Mouse (Mus musculus) embryonic stem cell, embryonic (primary cell): Measurements from ENCODE around the gene Galns.

Experiments
- CTCF ChIA-PET, 4 experiments: fragments of 300-600 bp in 2 of 4; fragments of 350-600 bp in 2 of 4; sonication (Branson Sonifier 250); formaldehyde crosslinking; loops; one replicate each; lab custom pipeline; 2022; ENCODE audit warnings: inconsistent platforms in 2 of 4; lab: Charles Lee
- POLR2A ChIA-PET, 4 experiments: fragments of 300-600 bp in 2 of 4; fragments of 350-600 bp in 2 of 4; sonication (Branson Sonifier 250); formaldehyde crosslinking; loops; one replicate each; lab custom pipeline; 2022; ENCODE audit warnings: antibody characterized with exemption in 4 of 4, inconsistent platforms in 1 of 4; lab: Charles Lee

The Galns gene

GRCm38 (mm10) chr8:122639521-122640248, 28.4 kb upstream of the Galns start:
- POLR2A ChIA-PET, result interaction anchor here in 1 of 4 experiments (0.8 to 1.7 kb wide), 2 partner anchors 20 to 65 kb away, joined by 4 read pairs; no protein-coding TSS in a partner anchor
- CTCF ChIA-PET, result interaction anchor here (0.7 to 1.2 kb wide), 5 partner anchors 11 to 212 kb away, joined by 3 to 5 read pairs (median 4); no protein-coding TSS in a partner anchor

GRCm38 (mm10) chr8:122638601-122639000, 27.3 kb upstream of the Galns start:
- CTCF ChIA-PET, result interaction anchor here (0.6 to 1.5 kb wide), 6 partner anchors 20 to 1429 kb away, joined by 3 to 5 read pairs (median 4); no protein-coding TSS in a partner anchor
- POLR2A ChIA-PET, result interaction anchor here in 2 of 4 experiments (0.6 to 0.8 kb wide), 2 partner anchors 64 to 486 kb away, joined by 3 to 4 read pairs; no protein-coding TSS in a partner anchor

DNA sequence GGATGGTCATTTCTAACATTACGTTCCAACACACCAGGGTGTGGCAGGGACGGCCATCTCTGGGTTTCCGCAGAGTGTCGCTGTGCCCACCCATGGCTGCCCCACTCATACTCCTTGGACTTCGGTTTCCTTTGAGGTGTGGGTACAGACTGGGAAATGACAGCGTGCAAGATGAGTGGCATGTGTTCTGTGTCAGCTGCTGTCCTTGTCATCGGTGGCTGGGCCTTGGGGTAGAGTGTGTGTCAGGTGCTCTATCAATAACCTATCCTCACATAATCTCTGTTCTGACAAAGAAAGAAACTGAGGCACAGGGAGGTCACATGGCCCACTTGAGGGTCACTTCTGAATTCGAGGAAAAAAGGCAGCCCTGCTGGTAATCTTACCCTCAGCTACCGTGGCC, 26.0 kb upstream of the Galns start:
- POLR2A ChIA-PET, result interaction anchor here in 1 of 4 experiments (0.9 to 1.1 kb wide), 2 partner anchors 40 to 62 kb away, joined by 3 read pairs; no protein-coding TSS in a partner anchor

DNA sequence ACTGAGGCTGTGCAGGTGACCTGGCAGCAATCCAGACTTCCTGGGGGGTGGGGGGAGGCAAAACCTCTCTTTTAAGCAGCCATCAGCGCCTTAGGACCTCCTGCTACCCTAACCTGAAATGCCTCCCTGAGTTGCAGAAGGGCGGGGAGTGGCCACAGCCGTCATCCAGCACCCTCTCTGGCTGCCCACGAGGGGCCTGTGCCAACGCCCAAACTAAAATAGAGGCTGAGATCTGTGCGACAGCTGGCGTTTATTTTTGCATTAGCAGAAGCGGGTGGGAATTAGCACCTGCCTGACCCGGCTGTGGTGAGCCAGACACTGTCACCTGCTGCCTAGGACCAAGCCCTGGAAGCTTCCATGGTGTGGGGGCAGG, 25.5 kb upstream of the Galns start:
- POLR2A ChIA-PET, result interaction anchor here in 1 of 4 experiments (0.6 to 1.6 kb wide), 4 partner anchors 14 to 353 kb away, joined by 3 to 6 read pairs (median 3); partner anchors contain the start of genes Galns and Pabpn1l
- CTCF ChIA-PET, result no interaction called here

More for the DNA sequence above, 26.0 kb upstream of the Galns start:
- CTCF ChIA-PET, result no interaction called here

- POLR2A ChIA-PET, result interaction anchor here in 3 of 4 experiments (0.6 to 1.6 kb wide), 7 partner anchors 10 to 598 kb away, joined by 3 to 6 read pairs (median 3); partner anchors contain the start of genes Galns (in 1 of the 3) and Pabpn1l (in 1 of the 3)
Measured at GRCm38 (mm10) chr8:122635878-122636802, 24.9 kb upstream of the Galns start.

GRCm38 (mm10) chr8:122633205-122633604, 21.9 kb upstream of the Galns start:
- POLR2A ChIA-PET, result interaction anchor here in 2 of 4 experiments (0.6 to 1.3 kb wide), 4 partner anchors 9 to 1440 kb away, joined by 3 to 4 read pairs (median 3); partner anchors contain the start of gene Def8 (in 1 of the 2)
- CTCF ChIA-PET, result interaction anchor here in 1 of 4 experiments (0.6 kb wide), 1 partner anchor 333 kb away, joined by 3 read pairs; no protein-coding TSS in a partner anchor

More at GRCm38 (mm10) chr8:122635878-122636802, 24.9 kb upstream of the Galns start:
- CTCF ChIA-PET, result interaction anchor here (0.6 to 1.2 kb wide), 6 partner anchors 23 to 633 kb away, joined by 3 to 7 read pairs (median 4); partner anchors contain the start of gene Cdt1 (in 1 of the 4)

GRCm38 (mm10) chr8:122632134-122632533, 20.9 kb upstream of the Galns start:
- POLR2A ChIA-PET, result interaction anchor here in 2 of 4 experiments (0.7 to 1.4 kb wide), 8 partner anchors 10 to 569 kb away, joined by 3 to 6 read pairs (median 4); partner anchors contain the start of gene Cdt1 (in 1 of the 2)
- CTCF ChIA-PET, result interaction anchor here in 2 of 4 experiments (0.7 to 1.6 kb wide), 2 partner anchors 28 to 263 kb away, joined by 3 to 4 read pairs; no protein-coding TSS in a partner anchor

- ChIA-PET CTCF (interaction anchor here (0.6 to 1.5 kb wide), 4 partner anchors 12 to 402 kb away, joined by 3 to 9 read pairs (median 5); no protein-coding TSS in a partner anchor), POLR2A (interaction anchor here in 2 of 4 experiments (0.6 to 1.1 kb wide), 5 partner anchors 8 to 438 kb away, joined by 3 to 4 read pairs (median 3); partner anchors contain the start of gene Pabpn1l (in 1 of the 2))
Measured at GRCm38 (mm10) chr8:122630696-122631095, 19.4 kb upstream of the Galns start.

GRCm38 (mm10) chr8:122629388-122629787, 18.1 kb upstream of the Galns start:
- CTCF ChIA-PET, result interaction anchor here in 2 of 4 experiments (0.6 to 1.5 kb wide), 3 partner anchors 10 to 44 kb away, joined by 3 to 5 read pairs (median 3); no protein-coding TSS in a partner anchor
- POLR2A ChIA-PET, result interaction anchor here in 1 of 4 experiments (0.9 kb wide), 1 partner anchor 11 kb away, joined by 5 read pairs; no protein-coding TSS in a partner anchor

- ChIA-PET CTCF (interaction anchor here in 3 of 4 experiments (0.5 to 1.3 kb wide), 6 partner anchors 9 to 727 kb away, joined by 3 read pairs; no protein-coding TSS in a partner anchor), POLR2A (interaction anchor here in 2 of 4 experiments (0.6 to 1.3 kb wide), 4 partner anchors 15 to 211 kb away, joined by 3 to 4 read pairs (median 4); partner anchors contain the start of genes Galns (in 1 of the 2) and Trappc2l (in 1 of the 2))
Measured at GRCm38 (mm10) chr8:122626896-122627295, 15.6 kb upstream of the Galns start.

GRCm38 (mm10) chr8:122625811-122626210, 14.5 kb upstream of the Galns start:
- POLR2A ChIA-PET, result interaction anchor here in 2 of 4 experiments (0.5 to 1.3 kb wide), 5 partner anchors 10 to 129 kb away, joined by 3 to 5 read pairs (median 3); no protein-coding TSS in a partner anchor
- CTCF ChIA-PET, result interaction anchor here (0.6 to 1.9 kb wide), 8 partner anchors 8 to 874 kb away, joined by 3 to 6 read pairs (median 3); partner anchors contain the start of gene Galns (in 1 of the 4)

DNA sequence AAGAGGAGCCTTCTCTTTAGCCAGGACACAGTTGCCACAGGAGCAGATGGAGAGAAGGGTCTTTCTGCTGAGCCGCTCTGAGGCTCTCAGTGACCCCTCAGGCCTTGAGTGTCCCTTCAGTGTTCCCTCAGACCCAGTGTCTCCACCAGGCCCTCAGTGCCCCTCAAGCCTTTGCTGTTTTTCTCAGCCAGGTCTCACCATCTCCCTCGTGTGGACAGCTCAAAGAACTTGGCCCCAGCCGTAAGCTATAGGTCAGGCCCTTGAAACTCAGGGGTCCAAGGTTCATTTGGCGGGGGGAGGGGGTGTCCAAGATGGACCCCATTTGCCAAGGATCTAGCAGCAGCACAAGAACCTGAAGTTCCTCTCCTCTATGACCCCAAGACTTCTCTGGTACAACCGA, 13.4 kb upstream of the Galns start:
- CTCF ChIA-PET, result interaction anchor here in 3 of 4 experiments (0.5 to 1.9 kb wide), 14 partner anchors 14 to 873 kb away, joined by 3 to 6 read pairs (median 3); partner anchors contain the start of genes Galns (in 1 of the 3) and Trappc2l (in 1 of the 3)
- POLR2A ChIA-PET, result interaction anchor here in 3 of 4 experiments (0.7 to 2.2 kb wide), 4 partner anchors 13 to 206 kb away, joined by 3 to 6 read pairs (median 3); partner anchors contain the start of genes Galns (in 2 of the 3) and Trappc2l (in 2 of the 3)

DNA sequence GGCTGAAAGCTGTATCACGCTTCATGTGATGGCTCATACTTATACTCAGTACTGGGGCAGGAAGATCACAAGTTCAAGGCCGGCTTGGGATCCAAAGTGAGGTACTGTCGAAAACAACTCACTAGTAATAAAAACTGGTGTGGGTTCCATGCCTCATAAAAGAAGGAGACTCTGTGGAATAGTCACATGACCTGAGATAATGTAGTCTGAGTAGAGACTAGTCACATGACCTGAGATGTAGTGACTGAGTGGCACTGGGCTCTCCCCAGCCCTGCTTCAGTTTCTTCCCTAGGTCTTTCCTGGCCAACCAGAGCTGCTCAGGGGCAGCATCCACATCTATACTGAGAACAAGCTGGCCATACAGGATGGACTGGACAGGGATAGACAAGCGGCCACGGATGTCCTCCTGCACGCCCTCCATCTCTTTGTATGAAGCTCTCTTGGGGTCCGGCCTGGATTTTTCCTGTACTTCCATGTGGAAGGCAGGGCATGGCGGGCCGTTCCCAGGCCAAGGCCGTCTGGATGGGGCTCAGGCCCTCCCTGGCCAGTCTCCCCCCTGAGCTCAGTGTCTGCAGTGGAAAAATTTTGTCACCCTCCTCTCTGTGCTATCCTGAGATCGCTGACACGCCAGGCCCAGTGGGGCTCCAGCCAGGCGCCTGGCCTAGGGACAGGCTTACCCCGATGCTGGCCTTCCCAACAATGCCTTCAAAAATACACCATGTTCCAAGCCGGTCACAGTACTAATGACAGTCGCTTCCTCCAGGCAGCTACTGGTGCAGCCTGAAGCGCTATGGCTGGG, 12.8 kb upstream of the Galns start:
- CTCF ChIA-PET, result interaction anchor here in 3 of 4 experiments (0.5 to 1.9 kb wide), 12 partner anchors 13 to 1095 kb away, joined by 3 to 8 read pairs (median 4); partner anchors contain the start of genes Galns (in 1 of the 3) and Trappc2l (in 1 of the 3)
- POLR2A ChIA-PET, result interaction anchor here in 3 of 4 experiments (0.7 to 2.2 kb wide), 3 partner anchors 12 to 206 kb away, joined by 3 to 6 read pairs (median 3); partner anchors contain the start of genes Galns (in 2 of the 3) and Trappc2l (in 2 of the 3)

DNA sequence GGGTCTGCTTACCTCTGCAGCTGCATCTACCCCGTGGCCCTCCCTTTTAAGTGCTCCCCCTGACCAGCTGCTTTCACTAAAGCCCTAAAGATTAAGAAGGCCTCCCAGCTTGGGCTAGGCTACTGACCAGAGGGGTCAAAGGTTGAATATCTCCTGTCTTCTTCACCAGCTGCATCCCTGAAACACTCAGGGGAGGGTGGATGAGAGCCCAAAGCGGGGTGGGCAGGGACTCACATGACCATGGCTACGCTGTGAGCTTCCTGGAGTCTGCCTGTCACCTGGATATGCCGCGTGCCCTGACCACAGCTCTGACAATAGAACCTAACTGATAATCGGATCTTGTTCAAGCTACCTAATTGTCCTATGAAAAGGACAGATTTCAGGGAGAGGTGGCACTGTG, 11.5 kb upstream of the Galns start, which contains the start of gene Pabpn1l:
TSS of gene Pabpn1l (minus strand) at position 13 of the 400 bp plus-strand sequence.
- POLR2A ChIA-PET, result interaction anchor here in 2 of 4 experiments (1.2 to 2.2 kb wide), 4 partner anchors 8 to 48 kb away, joined by 3 to 6 read pairs (median 5); partner anchors contain the start of genes Galns (in 1 of the 2) and Trappc2l (in 1 of the 2)
- CTCF ChIA-PET, result interaction anchor here (0.6 to 1.5 kb wide), 6 partner anchors 11 to 190 kb away, joined by 3 to 7 read pairs (median 4); partner anchors contain the start of genes Galns (in 1 of the 4) and Trappc2l (in 1 of the 4)

DNA sequence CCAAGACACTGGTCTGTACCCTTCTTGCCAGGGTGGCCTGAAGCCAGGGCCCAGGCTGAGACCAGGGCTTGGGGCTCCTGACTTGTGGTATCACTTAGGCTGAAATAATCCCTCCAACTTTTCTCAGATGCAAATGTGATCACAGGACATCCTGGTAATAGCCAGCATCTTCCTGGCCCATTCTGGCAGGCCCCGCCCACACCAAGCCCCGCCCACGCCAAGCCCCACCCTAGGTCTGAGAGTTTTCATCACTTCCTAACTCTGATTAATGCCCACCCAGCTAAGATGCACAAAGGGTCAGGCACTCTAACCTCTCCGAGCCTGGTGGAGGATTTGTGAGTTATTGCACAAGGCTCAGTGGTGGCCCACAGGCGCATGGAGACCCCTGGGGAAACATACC, 9.2 kb upstream of the Galns start:
- CTCF ChIA-PET, result interaction anchor here in 1 of 4 experiments (1.0 kb wide), 1 partner anchor 40 kb away, joined by 3 read pairs; no protein-coding TSS in a partner anchor
- POLR2A ChIA-PET, result interaction anchor here in 1 of 4 experiments (1.8 kb wide), 1 partner anchor 9 kb away, joined by 5 read pairs; the partner anchor contains the start of genes Galns and Trappc2l
